Mouse (Mus musculus) intestine, embryonic 15.5 days (tissue): ENCODE data around the gene Dnase1l2. TPM values are rescaled to one million over a fixed set of nuclear protein-coding genes. Genes with fewer than 3 reads are reported as not detected.

Source experiments
- ATAC-seq: fragments of 200-750 bp; cut with Nextera tagmentation; 2 replicates; pipeline ENCODE4 v1.8.0; 2017; ENCODE audit warnings: moderate TSS enrichment, moderate library complexity
- H3K27ac ChIP-seq: fragments of 300-500 bp; sonication (generic); 2 replicates; pipeline ENCODE4 v1.5.1; 2015; ENCODE audit warnings: mild to moderate bottlenecking, inconsistent platforms
- H3K27me3 ChIP-seq: fragments of 300-500 bp; sonication (generic); replicated peaks from 2 replicates; pipeline ENCODE4 v1.6.1; 2015; ENCODE audit warnings: inconsistent platforms
- H3K36me3 ChIP-seq: fragments of 300-500 bp; sonication (generic); 2 replicates; pipeline ENCODE4 v1.6.1; 2015; ENCODE audit warnings: inconsistent platforms
- H3K4me1 ChIP-seq: fragments of 300-500 bp; sonication (generic); replicated peaks from 2 replicates; pipeline ENCODE4 v1.6.1; 2015; ENCODE audit warnings: inconsistent platforms
- H3K4me2 ChIP-seq: fragments of 300-500 bp; sonication (generic); replicated peaks from 2 replicates; pipeline ENCODE4 v1.6.1; 2015; ENCODE audit warnings: mild to moderate bottlenecking, inconsistent platforms
- H3K4me3 ChIP-seq: fragments of 300-500 bp; sonication (generic); replicated peaks from 2 replicates; pipeline ENCODE4 v1.5.1; 2015; ENCODE audit warnings: inconsistent platforms
- H3K9ac ChIP-seq: fragments of 300-500 bp; sonication (generic); 2 replicates; pipeline ENCODE4 v1.6.1; 2015; ENCODE audit warnings: inconsistent platforms
- H3K9me3 ChIP-seq: fragments of 300-500 bp; sonication (generic); 2 replicates; pipeline ENCODE4 v1.6.1; 2016; ENCODE audit warnings: inconsistent platforms
- WGBS: fragments of 180-500 bp; shearing (Covaris S2); methylation state at CpG from one replicate; pipeline ENCODE4 v1.1.7; 2015; 5-methylcytosine and 5-hydroxymethylcytosine counted together
- polyA plus RNA-seq: library from polyadenylated mRNA; unstranded; fragments of >200 nt; fragmentation: Nextera tagmentation; extraction: Ambion mirVana; gene quantifications from 2 replicates; pipeline ENCODE4 v1.2.1, GENCODE M21; 2015

Dnase1l2 gene
- polyA plus RNA-seq: 1.4 and 2.1 TPM in 2 replicates

GRCm38 (mm10) chr17:24442632-24443155 lies at the start of gene Dnase1l2:
Gene Dnase1l2, minus strand, starts transcription at chr17:24443105.
- Histone ChIP-seq H3K27me3 (no peaks in the 10 kb centered on the region), H3K4me2 (no peak within 1 kb of the TSS), H3K36me3 (peaks cover 56% of the 10 kb centered on the region), H3K9ac (no peak within 1 kb of the TSS), H3K4me3 (no peak within 1 kb of the TSS), H3K4me1 (no peaks in the 10 kb centered on the region), H3K9me3 (no peaks in the 10 kb centered on the region), H3K27ac (no peak within 1 kb of the TSS)
- no peak for ATAC-seq
- WGBS: 85% methylated on average over 7 of the region's 7 CpGs

GRCm38 (mm10) chr17:24490399-24490798 lies 47.5 kb upstream of the Dnase1l2 start:
- Histone ChIP-seq H3K4me2 (no peak overlapping the region), H3K27ac (no peak overlapping the region), H3K36me3 (no peaks in the 10 kb centered on the region), H3K4me3 (no peak overlapping the region), H3K9ac (no peak overlapping the region), H3K9me3 (no peaks in the 10 kb centered on the region), H3K4me1 (peaks cover 15% of the 10 kb centered on the region), H3K27me3 (peaks cover 36% of the 10 kb centered on the region)
- ATAC-seq: no peak
- 72% methylated on average over 4 of the region's 4 CpGs for WGBS

GRCm38 (mm10) chr17:24489265-24490030 lies 46.5 kb upstream of the Dnase1l2 start:
- peaks cover 16% of the 10 kb centered on the region for H3K4me1 ChIP-seq
- H3K9me3 ChIP-seq: no peaks in the 10 kb centered on the region
- peak overlapping the region; percentile 69 for H3K4me3 ChIP-seq
- H3K9ac ChIP-seq: peak overlapping the region; percentile 73
- 25% methylated on average over 19 of the region's 19 CpGs for WGBS
- H3K4me2 ChIP-seq: peak overlapping the region; percentile 100
- ATAC-seq: peak; percentile 24
- no peaks in the 10 kb centered on the region for H3K36me3 ChIP-seq
- H3K27me3 ChIP-seq: peaks cover 36% of the 10 kb centered on the region
- H3K27ac ChIP-seq: no peak overlapping the region

- Histone ChIP-seq H3K9me3 (no peaks in the 10 kb centered on the region), H3K27me3 (peaks cover 36% of the 10 kb centered on the region), H3K36me3 (no peaks in the 10 kb centered on the region), H3K4me2 (peak overlapping the region; percentile 100), H3K4me3 (peak overlapping the region; percentile 69), H3K9ac (peak overlapping the region; percentile 73), H3K4me1 (peaks cover 16% of the 10 kb centered on the region), H3K27ac (peak overlapping the region; percentile 32; the same call in 1 of the 2 replicates)
- ATAC-seq: peak; percentile 65
- 0% methylated on average over 79 of the region's 81 CpGs for WGBS
Observed at GRCm38 (mm10) chr17:24488662-24489264, 45.9 kb upstream of the Dnase1l2 start.

- no peaks in the 10 kb centered on the region for H3K36me3 ChIP-seq
- H3K4me3 ChIP-seq: peak within 1 kb of the TSS; percentile 69
- under 1% methylated on average over 45 of the region's 45 CpGs for WGBS
- H3K4me2 ChIP-seq: peak within 1 kb of the TSS; percentile 100
- peak within 1 kb of the TSS; percentile 32; the same call in 1 of the 2 replicates for H3K27ac ChIP-seq
- peaks cover 16% of the 10 kb centered on the region for H3K4me1 ChIP-seq
- peak; percentile 60 for ATAC-seq
- H3K9me3 ChIP-seq: no peaks in the 10 kb centered on the region
- peaks cover 36% of the 10 kb centered on the region for H3K27me3 ChIP-seq
- H3K9ac ChIP-seq: peak within 1 kb of the TSS; percentile 73
Observed at GRCm38 (mm10) chr17:24488186-24488661, 45.3 kb upstream of the Dnase1l2 start, which contains the start of gene Caskin1. Gene Caskin1, plus strand, starts transcription at chr17:24488601.

GRCm38 (mm10) chr17:24485090-24485860 lies 42.4 kb upstream of the Dnase1l2 start:
- 46% methylated on average over 11 of the region's 11 CpGs for WGBS
- no peaks in the 10 kb centered on the region for H3K9me3 ChIP-seq
- no peak for ATAC-seq
- no peak overlapping the region for H3K27ac ChIP-seq
- no peak overlapping the region for H3K9ac ChIP-seq
- H3K4me2 ChIP-seq: no peak overlapping the region
- no peak overlapping the region for H3K4me3 ChIP-seq
- H3K27me3 ChIP-seq: peaks cover 31% of the 10 kb centered on the region
- peaks cover 19% of the 10 kb centered on the region for H3K4me1 ChIP-seq
- H3K36me3 ChIP-seq: no peaks in the 10 kb centered on the region

- Histone ChIP-seq H3K4me3 (no peak overlapping the region), H3K27me3 (peaks cover 16% of the 10 kb centered on the region), H3K36me3 (no peaks in the 10 kb centered on the region), H3K4me1 (peaks cover 16% of the 10 kb centered on the region), H3K9ac (no peak overlapping the region), H3K4me2 (no peak overlapping the region), H3K9me3 (no peaks in the 10 kb centered on the region), H3K27ac (no peak overlapping the region)
- 84% methylated on average over 3 of the region's 3 CpGs for WGBS
- ATAC-seq: no peak
Observed at GRCm38 (mm10) chr17:24483495-24483894, 40.6 kb upstream of the Dnase1l2 start.

GRCm38 (mm10) chr17:24481027-24481815 lies 38.3 kb upstream of the Dnase1l2 start:
- WGBS: 89% methylated on average over 20 of the region's 20 CpGs
- Histone ChIP-seq H3K4me3 (no peak overlapping the region), H3K4me1 (peaks cover 20% of the 10 kb centered on the region)

GRCm38 (mm10) chr17:24480201-24480826 lies 37.4 kb upstream of the Dnase1l2 start:
- Histone ChIP-seq H3K4me3 (no peak overlapping the region), H3K27me3 (no peaks in the 10 kb centered on the region), H3K4me2 (no peak overlapping the region), H3K9me3 (no peaks in the 10 kb centered on the region), H3K9ac (no peak overlapping the region), H3K4me1 (peaks cover 17% of the 10 kb centered on the region), H3K36me3 (peaks cover 11% of the 10 kb centered on the region), H3K27ac (0 out of 2 replicates have a peak overlapping the region, but pooled peaks have one; percentile 10)
- no peak for ATAC-seq
- WGBS: 32% methylated on average over 3 of the region's 3 CpGs

More at GRCm38 (mm10) chr17:24481027-24481815, 38.3 kb upstream of the Dnase1l2 start:
- Histone ChIP-seq H3K27ac (no peak overlapping the region), H3K27me3 (no peaks in the 10 kb centered on the region), H3K4me2 (no peak overlapping the region), H3K36me3 (0 out of 2 replicates have a peak, but pooled peaks cover 4% of the 10 kb centered on the region), H3K9ac (no peak overlapping the region), H3K9me3 (no peaks in the 10 kb centered on the region)
- ATAC-seq: no peak

- Histone ChIP-seq H3K4me3 (peak overlapping the region; percentile 70), H3K4me2 (no peak overlapping the region), H3K4me1 (peaks cover 18% of the 10 kb centered on the region), H3K9me3 (no peaks in the 10 kb centered on the region), H3K9ac (no peak overlapping the region), H3K27me3 (no peaks in the 10 kb centered on the region), H3K27ac (no peak overlapping the region), H3K36me3 (peaks cover 20% of the 10 kb centered on the region)
- 18% methylated on average over 1 of the region's 1 CpGs for WGBS
- ATAC-seq: no peak
Observed at GRCm38 (mm10) chr17:24479431-24479830, 36.5 kb upstream of the Dnase1l2 start.
